Mouse (Mus musculus) heart, embryonic 10.5 days (tissue): ENCODE results near the gene Agmo. TPM values are rescaled to one million over a fixed set of nuclear protein-coding genes. Genes with fewer than 3 reads are reported as not detected.

Source experiments
- DNase-seq: peaks from one replicate; pipeline ENCODE4 v3.0.0-alpha.2; 2017; ENCODE audit warnings: low spot score
- H3K27ac ChIP-seq: fragments of 300-500 bp; sonication (generic); 2 replicates; pipeline ENCODE4 v1.5.1; 2016; ENCODE audit warnings: mild to moderate bottlenecking
- H3K27me3 ChIP-seq: fragments of 300-500 bp; sonication (generic); 2 replicates; pipeline ENCODE4 v1.6.1; 2016; ENCODE audit warnings: mild to moderate bottlenecking; ENCODE audit not compliant: poor library complexity, insufficient read depth, severe bottlenecking
- H3K36me3 ChIP-seq: fragments of 300-500 bp; sonication (generic); 2 replicates; pipeline ENCODE4 v1.6.1; 2016; ENCODE audit warnings: mild to moderate bottlenecking, moderate library complexity
- H3K4me1 ChIP-seq: fragments of 300-500 bp; sonication (generic); 2 replicates; pipeline ENCODE4 v1.6.1; 2016; ENCODE audit warnings: mild to moderate bottlenecking
- H3K4me3 ChIP-seq: fragments of 300-500 bp; sonication (generic); 2 replicates; pipeline ENCODE4 v1.5.1; 2016; ENCODE audit warnings: mild to moderate bottlenecking, moderate library complexity
- H3K9me3 ChIP-seq: fragments of 300-500 bp; sonication (generic); 2 replicates; pipeline ENCODE4 v1.6.1; 2016; ENCODE audit warnings: mild to moderate bottlenecking, moderate library complexity
- WGBS: fragments of 180-500 bp; shearing (Covaris S2); methylation state at CpG from one replicate; pipeline ENCODE4 v1.1.7; 2016; 5-methylcytosine and 5-hydroxymethylcytosine counted together
- polyA plus RNA-seq: library from polyadenylated mRNA; unstranded; fragments of >200 nt; fragmentation: Nextera tagmentation; extraction: Ambion mirVana; gene quantifications from 2 replicates; pipeline ENCODE4 v1.2.1, GENCODE M21; 2016

Agmo gene
- polyA plus RNA-seq, 1 experiment from 2014 or later, result 0.53 TPM

DNA sequence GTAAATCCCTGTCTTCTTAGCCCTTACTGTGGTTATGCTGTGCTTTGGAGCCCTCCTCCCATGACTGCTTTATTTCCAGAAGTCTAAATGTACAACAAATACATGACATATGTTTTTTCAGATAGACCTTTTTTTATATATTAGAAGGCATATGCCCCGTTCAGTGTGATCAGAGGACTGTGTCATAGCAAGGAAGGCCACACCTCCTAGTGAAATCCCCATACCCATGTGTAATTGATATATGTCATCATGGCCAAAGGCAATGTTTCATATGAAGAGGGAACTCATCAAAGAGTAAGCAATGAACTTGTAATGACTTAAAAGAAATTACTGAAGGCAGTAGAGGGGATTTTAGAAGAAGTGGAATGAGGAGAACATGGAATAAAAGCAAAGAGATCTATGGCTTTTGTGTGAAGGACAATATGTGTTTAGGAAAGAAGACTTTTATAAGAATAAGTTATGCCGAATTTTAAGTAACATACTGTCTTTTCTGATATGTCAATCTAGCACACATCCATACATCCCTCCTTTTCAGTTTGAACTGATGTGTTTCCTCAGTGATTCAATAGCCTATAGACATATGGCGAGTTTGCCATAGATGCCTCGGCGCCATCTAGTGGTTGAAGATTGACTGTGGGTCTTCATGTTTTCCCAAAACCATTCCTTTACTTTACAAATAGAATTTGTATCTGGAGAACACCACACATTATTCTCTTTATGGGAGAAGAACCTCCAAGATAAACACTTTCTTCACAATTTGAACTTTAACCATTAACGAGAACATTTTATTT is 209.1 kb downstream of the Agmo start:
- 13% methylated on average over 6 of the region's 6 CpGs for WGBS
- Histone ChIP-seq H3K4me3 (no peak overlapping the region), H3K27me3 (no peaks in the 10 kb centered on the region), H3K36me3 (no peaks in the 10 kb centered on the region), H3K9me3 (no peaks in the 10 kb centered on the region), H3K4me1 (no peaks in the 10 kb centered on the region), H3K27ac (no peak overlapping the region)
- no peak for DNase-seq

DNA sequence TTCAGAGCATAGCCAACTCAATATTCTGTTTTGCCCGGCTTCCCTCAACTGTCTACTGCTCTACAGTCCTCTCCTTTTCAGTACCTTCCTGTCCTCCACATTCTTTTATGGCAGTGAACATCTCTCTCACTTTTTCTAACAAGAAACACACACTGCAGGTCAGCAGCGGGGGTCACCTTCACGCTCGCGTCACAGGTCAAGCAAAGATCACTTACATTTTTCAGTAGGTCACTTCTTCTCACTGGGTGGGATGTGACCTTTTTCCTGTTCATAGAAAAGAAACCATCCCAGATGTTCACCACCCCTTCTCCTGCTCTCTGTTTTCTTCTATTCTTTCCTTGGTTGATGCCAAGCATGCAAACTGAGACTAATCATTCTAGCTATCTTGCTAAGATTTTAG is 230.2 kb downstream of the Agmo start:
- 82% methylated on average over 5 of the region's 5 CpGs for WGBS
- DNase-seq, result no peak
- no peak overlapping the region for H3K27ac ChIP-seq
- no peaks in the 10 kb centered on the region for H3K9me3 ChIP-seq
- no peaks in the 10 kb centered on the region for H3K4me1 ChIP-seq
- no peak overlapping the region for H3K4me3 ChIP-seq
- H3K27me3 ChIP-seq, result no peaks in the 10 kb centered on the region
- no peaks in the 10 kb centered on the region for H3K36me3 ChIP-seq

DNA sequence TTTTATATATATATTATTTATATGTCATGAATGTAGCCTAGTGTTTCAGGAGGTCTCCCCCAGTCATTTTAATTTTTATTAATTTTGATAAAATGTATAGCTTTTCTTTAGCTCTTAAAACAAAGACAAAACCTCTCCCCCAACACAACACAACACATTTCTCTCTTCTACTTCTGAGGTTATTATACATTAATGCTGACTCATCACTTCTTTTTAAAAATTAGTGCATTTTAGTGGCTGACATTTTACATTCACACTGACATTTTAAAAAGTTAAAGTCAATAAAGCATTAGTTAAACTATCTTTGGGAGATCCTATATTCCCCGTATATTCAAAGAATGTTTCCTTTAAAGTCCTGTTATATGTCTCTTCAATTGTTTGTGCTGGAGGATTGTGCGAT is 235.4 kb downstream of the Agmo start:
- H3K9me3 ChIP-seq, result no peaks in the 10 kb centered on the region
- H3K4me1 ChIP-seq, result no peaks in the 10 kb centered on the region
- 86% methylated on average over 2 of the region's 2 CpGs for WGBS
- no peaks in the 10 kb centered on the region for H3K36me3 ChIP-seq
- no peaks in the 10 kb centered on the region for H3K27me3 ChIP-seq
- no peak overlapping the region for H3K4me3 ChIP-seq
- no peak for DNase-seq
- H3K27ac ChIP-seq, result no peak overlapping the region

DNA sequence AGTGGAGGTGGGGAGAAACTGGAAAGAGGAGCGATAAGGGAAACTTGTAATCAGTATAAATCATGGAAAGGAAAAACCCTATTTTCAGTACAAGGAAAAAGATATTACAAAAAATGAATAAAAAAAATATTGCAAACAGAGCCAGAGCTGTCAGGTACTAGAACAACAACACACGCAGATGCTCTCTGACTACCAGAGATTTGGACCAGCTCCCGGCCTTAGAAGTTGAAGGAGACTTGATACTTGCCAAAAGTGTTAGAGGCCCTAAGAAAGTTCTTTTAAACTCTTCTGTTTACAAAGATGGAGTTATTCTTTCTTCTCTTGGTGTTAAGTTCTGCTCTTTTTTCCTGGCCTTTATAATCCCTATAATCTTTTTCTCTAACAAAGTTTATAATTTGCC is 246.6 kb downstream of the Agmo start:
- no peak overlapping the region for H3K4me3 ChIP-seq
- DNase-seq, result no peak
- no peaks in the 10 kb centered on the region for H3K4me1 ChIP-seq
- no peaks in the 10 kb centered on the region for H3K27me3 ChIP-seq
- no peaks in the 10 kb centered on the region for H3K9me3 ChIP-seq
- 84% methylated on average over 3 of the region's 3 CpGs for WGBS
- no peaks in the 10 kb centered on the region for H3K36me3 ChIP-seq
- H3K27ac ChIP-seq, result no peak overlapping the region

DNA sequence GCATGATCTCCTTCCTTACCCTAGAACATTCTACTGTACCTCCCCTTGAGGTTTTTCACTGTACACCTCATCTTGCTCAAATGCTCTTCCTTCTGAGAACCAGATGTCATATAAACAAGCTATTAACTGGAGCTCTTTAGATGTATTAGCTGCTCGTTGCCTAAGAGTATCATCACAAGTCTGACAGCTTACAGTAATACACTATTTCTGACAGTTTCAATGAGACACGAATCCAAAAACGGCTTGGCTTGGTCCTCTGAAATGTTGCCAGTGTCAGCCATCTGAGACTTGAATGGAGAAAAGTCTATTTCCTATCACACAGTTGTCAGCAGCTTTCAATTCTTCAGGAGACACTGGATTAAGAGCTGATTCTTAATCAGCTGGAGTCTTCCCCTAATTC is 257.4 kb downstream of the Agmo start:
- Histone ChIP-seq H3K9me3 (no peaks in the 10 kb centered on the region), H3K4me1 (no peaks in the 10 kb centered on the region), H3K36me3 (no peaks in the 10 kb centered on the region), H3K4me3 (no peak overlapping the region), H3K27ac (no peak overlapping the region), H3K27me3 (no peaks in the 10 kb centered on the region)
- no peak for DNase-seq
- 74% methylated on average over 3 of the region's 3 CpGs for WGBS

DNA sequence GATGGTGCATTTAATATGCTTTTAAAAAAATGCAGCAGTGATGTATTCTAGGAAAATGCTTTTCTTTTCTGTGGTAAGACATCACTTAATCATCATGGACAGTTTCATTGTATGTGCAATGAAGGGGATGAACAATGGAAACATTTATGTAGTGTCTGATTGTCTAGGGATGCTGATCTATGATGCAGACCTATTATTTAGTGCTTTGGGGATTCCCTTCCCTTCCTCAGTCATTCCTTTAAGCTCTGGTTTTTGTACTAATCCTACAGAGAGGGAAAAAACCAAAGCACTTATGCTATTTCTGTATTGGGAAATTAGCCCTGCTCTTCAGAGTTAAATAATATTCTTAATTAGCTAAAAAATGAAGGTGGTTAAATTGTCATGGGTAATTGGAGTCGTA is 266.0 kb downstream of the Agmo start:
- DNase-seq, result no peak
- H3K9me3 ChIP-seq, result no peaks in the 10 kb centered on the region
- no peak overlapping the region for H3K27ac ChIP-seq
- H3K27me3 ChIP-seq, result no peaks in the 10 kb centered on the region
- H3K4me1 ChIP-seq, result no peaks in the 10 kb centered on the region
- no peak overlapping the region for H3K4me3 ChIP-seq
- 62% methylated on average over 1 of the region's 1 CpGs for WGBS
- H3K36me3 ChIP-seq, result no peaks in the 10 kb centered on the region

DNA sequence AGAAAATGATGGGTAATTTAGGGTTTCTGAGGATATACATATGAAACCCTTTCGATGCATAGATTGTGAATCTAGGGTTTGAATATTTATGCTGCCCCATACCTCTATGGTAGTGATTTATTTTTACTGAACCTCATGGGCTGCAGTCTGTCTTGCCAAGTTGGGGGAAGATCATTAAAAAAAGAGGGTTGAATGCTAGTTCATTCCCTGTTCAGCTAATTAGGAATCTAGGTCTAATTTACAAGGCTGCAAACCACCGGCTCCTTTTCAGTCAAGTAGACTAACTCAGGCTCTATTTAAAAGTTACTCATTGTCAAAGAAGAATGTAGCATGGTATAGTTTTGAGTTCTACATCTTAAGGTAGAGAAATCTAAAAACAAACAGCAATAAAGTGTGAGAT is 266.4 kb downstream of the Agmo start:
- Histone ChIP-seq H3K36me3 (no peaks in the 10 kb centered on the region), H3K4me1 (no peaks in the 10 kb centered on the region), H3K27ac (no peak overlapping the region), H3K9me3 (no peaks in the 10 kb centered on the region), H3K4me3 (no peak overlapping the region), H3K27me3 (no peaks in the 10 kb centered on the region)
- 86% methylated on average over 2 of the region's 2 CpGs for WGBS
- no peak for DNase-seq

DNA sequence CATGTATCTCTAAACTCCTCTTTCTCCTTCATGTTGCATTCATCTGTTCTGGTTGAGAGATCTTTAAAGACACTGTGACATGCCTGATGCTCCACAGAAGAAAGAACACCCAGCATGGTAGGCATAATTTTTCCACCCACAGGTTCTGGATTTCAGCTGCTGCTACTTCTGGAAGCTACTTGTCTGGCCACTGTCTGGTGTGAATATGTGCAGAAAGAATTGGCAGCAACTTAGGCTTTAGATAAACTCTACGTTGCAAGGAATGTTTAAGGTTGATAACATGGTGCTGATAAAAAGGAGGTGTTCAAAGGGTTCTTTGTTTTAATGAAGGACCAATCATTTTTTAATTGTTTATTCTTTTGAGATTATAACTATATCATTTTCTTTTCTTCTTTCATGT is 280.3 kb downstream of the Agmo start:
- Histone ChIP-seq H3K27me3 (no peaks in the 10 kb centered on the region), H3K4me1 (no peaks in the 10 kb centered on the region), H3K4me3 (no peak overlapping the region), H3K27ac (no peak overlapping the region), H3K36me3 (no peaks in the 10 kb centered on the region), H3K9me3 (no peaks in the 10 kb centered on the region)
- DNase-seq, result no peak
- WGBS, result 43% methylated on average over 1 of the region's 1 CpGs

DNA sequence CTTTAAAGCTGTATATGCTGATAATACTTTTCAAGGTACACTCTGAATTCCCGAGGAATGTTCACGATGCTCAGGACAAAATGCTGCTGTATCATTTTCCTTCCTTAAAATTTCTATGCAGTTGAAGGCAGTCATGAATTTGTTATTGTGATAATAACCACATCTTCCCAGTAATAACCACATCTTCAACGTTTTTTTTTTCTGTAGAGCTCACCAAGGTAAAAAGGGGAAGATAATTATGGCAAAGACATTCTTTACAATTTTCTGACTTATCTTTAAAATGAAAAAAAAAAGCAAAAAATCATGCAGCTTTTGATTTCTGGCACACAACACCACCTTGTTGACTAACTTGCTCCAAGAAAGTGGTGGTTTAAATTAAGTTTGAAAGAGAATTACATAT is 283.2 kb downstream of the Agmo start:
- DNase-seq, result no peak

DNA sequence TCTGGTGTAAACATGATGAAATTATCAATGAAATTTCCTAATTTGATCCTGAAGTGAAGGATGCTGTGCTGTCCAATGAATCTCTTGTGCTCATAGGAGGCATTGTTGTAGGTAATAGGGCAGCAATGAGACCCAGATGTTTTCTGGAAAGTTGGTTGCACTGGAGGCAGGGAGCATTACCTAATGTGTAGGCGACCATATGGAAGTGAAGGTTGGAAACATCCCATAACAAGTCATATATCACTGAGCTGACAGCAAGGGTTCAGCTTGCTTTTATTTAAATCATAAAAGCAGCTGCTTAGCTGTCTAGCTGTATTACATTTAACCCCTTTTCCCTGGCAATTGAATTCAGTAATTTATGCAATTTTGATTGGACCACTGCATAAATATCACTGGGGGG is 299.6 kb downstream of the Agmo start:
- 56% methylated on average over 1 of the region's 1 CpGs for WGBS
- no peak for DNase-seq
- Histone ChIP-seq H3K4me3 (no peak overlapping the region), H3K36me3 (no peaks in the 10 kb centered on the region), H3K4me1 (no peaks in the 10 kb centered on the region), H3K27ac (no peak overlapping the region), H3K9me3 (no peaks in the 10 kb centered on the region), H3K27me3 (no peaks in the 10 kb centered on the region)

More for the DNA sequence above, 283.2 kb downstream of the Agmo start:
- no peak overlapping the region for H3K27ac ChIP-seq
- no peaks in the 10 kb centered on the region for H3K27me3 ChIP-seq
- no peaks in the 10 kb centered on the region for H3K36me3 ChIP-seq
- no peaks in the 10 kb centered on the region for H3K4me1 ChIP-seq
- no peak overlapping the region for H3K4me3 ChIP-seq
- WGBS, result 75% methylated on average over 3 of the region's 3 CpGs
- no peaks in the 10 kb centered on the region for H3K9me3 ChIP-seq

DNA sequence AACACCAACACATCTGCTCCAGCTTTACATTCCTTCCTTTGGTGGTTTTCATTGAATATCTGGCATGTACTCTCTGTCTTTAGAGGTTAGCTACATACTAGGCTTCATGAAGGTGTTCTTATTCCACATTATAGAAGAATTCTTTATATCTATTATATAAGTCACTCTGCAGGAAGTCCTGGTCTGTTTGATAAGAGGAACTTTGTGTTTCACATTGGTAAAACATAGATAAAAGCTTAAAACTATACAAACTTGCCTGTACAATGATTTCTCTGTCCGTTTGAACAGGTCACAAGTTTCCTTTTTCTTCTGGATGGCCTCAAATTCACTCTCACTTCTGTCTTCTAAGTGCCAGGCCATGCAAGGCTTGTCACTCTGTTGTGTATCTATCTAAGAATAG is 316.8 kb downstream of the Agmo start:
- Histone ChIP-seq H3K4me3 (no peak overlapping the region), H3K9me3 (no peaks in the 10 kb centered on the region), H3K4me1 (no peaks in the 10 kb centered on the region), H3K27ac (no peak overlapping the region), H3K27me3 (no peaks in the 10 kb centered on the region), H3K36me3 (no peaks in the 10 kb centered on the region)
- DNase-seq, result no peak
- 49% methylated on average over 1 of the region's 1 CpGs for WGBS

DNA sequence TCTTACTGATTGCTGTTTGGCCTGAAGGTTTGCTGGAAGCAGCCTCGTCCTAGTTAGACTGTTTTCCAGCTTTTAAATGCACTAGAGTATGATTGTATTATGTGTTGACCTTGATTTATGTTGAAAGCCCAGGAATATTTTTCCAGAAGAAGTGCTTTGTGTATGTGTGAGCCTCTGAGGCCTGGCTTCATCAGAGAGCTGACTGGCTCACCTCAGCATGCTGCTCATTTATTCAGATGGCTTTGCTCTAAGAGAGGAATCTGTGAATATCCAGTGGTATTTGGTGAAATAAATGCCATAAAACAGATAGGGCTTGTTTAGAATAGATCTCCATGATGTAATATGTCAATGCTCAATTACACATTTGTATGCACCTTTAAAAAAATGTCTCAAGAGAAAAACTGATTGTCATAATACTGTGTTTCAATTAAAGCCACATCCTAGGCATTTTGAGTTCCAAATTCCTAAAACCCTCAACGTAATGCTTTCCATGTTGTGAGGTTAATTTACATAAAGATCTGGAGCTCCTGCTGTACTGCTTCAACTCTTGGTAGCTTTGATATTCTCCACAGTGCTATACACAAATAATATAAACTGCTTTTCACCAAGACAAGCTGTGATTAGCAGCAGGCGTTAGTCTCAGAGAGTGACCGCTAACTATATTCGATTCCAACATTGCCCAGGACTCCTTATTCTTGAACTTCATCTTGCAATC is 324.6 kb downstream of the Agmo start:
- no peaks in the 10 kb centered on the region for H3K27me3 ChIP-seq

DNA sequence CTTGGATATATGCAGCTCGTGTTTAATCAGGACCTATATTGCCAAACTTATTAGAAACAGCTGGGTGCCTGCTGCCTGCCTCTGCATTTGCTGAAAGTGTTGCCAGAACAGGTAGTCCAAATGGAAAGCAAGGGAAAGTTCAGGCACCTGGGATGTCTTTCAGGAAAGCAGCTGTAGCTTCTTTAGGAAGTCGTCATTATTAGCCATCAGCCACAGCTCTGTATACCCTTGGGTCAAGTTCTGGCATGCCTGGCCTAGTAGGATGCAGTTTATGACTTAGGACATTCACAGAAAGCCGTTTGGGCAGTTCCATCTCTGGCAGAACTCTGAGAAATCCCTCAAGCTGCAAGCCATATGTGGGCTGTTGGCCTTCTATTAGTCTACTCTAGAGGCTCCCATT is 330.5 kb downstream of the Agmo start:
- Histone ChIP-seq H3K4me3 (no peak overlapping the region), H3K9me3 (no peaks in the 10 kb centered on the region), H3K27ac (no peak overlapping the region), H3K4me1 (no peaks in the 10 kb centered on the region), H3K36me3 (no peaks in the 10 kb centered on the region), H3K27me3 (no peaks in the 10 kb centered on the region)
- no peak for DNase-seq
- 71% methylated on average over 3 of the region's 3 CpGs for WGBS

More for the DNA sequence above, 324.6 kb downstream of the Agmo start:
- no peak for DNase-seq
- no peaks in the 10 kb centered on the region for H3K36me3 ChIP-seq
- no peak overlapping the region for H3K27ac ChIP-seq
- H3K4me1 ChIP-seq, result no peaks in the 10 kb centered on the region
- 78% methylated on average over 5 of the region's 5 CpGs for WGBS
- H3K9me3 ChIP-seq, result no peaks in the 10 kb centered on the region
- H3K4me3 ChIP-seq, result no peak overlapping the region
